Mouse (Mus musculus) embryonic stem cell, embryonic (primary cell): Measurements from ENCODE around the gene Gsta3.

ENCODE experiments used
- CTCF ChIA-PET, 4 experiments: fragments of 300-600 bp in 2 of 4; fragments of 350-600 bp in 2 of 4; sonication (Branson Sonifier 250); formaldehyde crosslinking; loops; one replicate each; lab custom pipeline; 2022; ENCODE audit warnings: inconsistent platforms in 2 of 4; lab: Charles Lee
- POLR2A ChIA-PET, 4 experiments: fragments of 300-600 bp in 2 of 4; fragments of 350-600 bp in 2 of 4; sonication (Branson Sonifier 250); formaldehyde crosslinking; loops; one replicate each; lab custom pipeline; 2022; ENCODE audit warnings: antibody characterized with exemption in 4 of 4, inconsistent platforms in 1 of 4; lab: Charles Lee

Gene Gsta3

GRCm38 (mm10) chr1:21247896-21248295 is 7.5 kb downstream of the Gsta3 start:
- CTCF ChIA-PET: interaction anchor here in 2 of 4 experiments (0.6 to 1.0 kb wide), 2 partner anchors 30 to 213 kb away, joined by 3 to 6 read pairs; partner anchors contain the start of gene Tmem14a (in 1 of the 2)
- POLR2A ChIA-PET: interaction anchor here in 3 of 4 experiments (0.7 to 2.9 kb wide), 9 partner anchors 9 to 713 kb away, joined by 3 to 13 read pairs (median 4); partner anchors contain the start of gene Tmem14a (in 1 of the 3)

- POLR2A ChIA-PET: interaction anchor here in 3 of 4 experiments (0.8 to 2.9 kb wide), 8 partner anchors 8 to 712 kb away, joined by 3 to 13 read pairs (median 4); partner anchors contain the start of gene Tmem14a (in 1 of the 3)
Observed at GRCm38 (mm10) chr1:21248560-21249390, 8.4 kb downstream of the Gsta3 start.

GRCm38 (mm10) chr1:21251661-21252060 is 11.3 kb downstream of the Gsta3 start:
- POLR2A ChIA-PET: interaction anchor here in 2 of 4 experiments (0.9 to 1.7 kb wide), 7 partner anchors 10 to 384 kb away, joined by 3 to 7 read pairs (median 4); partner anchors contain the start of gene Tmem14a (in 1 of the 2)
- CTCF ChIA-PET: interaction anchor here in 1 of 4 experiments (1.1 kb wide), 1 partner anchor 86 kb away, joined by 3 read pairs; no protein-coding TSS in a partner anchor

More at GRCm38 (mm10) chr1:21248560-21249390, 8.4 kb downstream of the Gsta3 start:
- CTCF ChIA-PET: interaction anchor here in 1 of 4 experiments (1.0 kb wide), 1 partner anchor 30 kb away, joined by 6 read pairs; the partner anchor contains the start of gene Tmem14a

- CTCF ChIA-PET: interaction anchor here in 1 of 4 experiments (1.1 to 1.4 kb wide), 2 partner anchors 18 to 87 kb away, joined by 3 to 4 read pairs; no protein-coding TSS in a partner anchor
- POLR2A ChIA-PET: interaction anchor here in 3 of 4 experiments (0.6 to 1.7 kb wide), 13 partner anchors 9 to 385 kb away, joined by 3 to 7 read pairs (median 3); partner anchors contain the start of gene Tmem14a (in 2 of the 3)
Observed at GRCm38 (mm10) chr1:21252566-21253302, 12.3 kb downstream of the Gsta3 start.

GRCm38 (mm10) chr1:21253303-21253650 is 12.9 kb downstream of the Gsta3 start:
- ChIA-PET POLR2A (interaction anchor here in 3 of 4 experiments (0.6 to 1.7 kb wide), 6 partner anchors 11 to 357 kb away, joined by 3 to 7 read pairs (median 6); partner anchors contain the start of gene Tmem14a (in 2 of the 3)), CTCF (interaction anchor here in 2 of 4 experiments (0.6 to 1.4 kb wide), 2 partner anchors 13 to 18 kb away, joined by 3 to 4 read pairs; partner anchors contain the start of gene Gsta3 (in 1 of the 2))

- POLR2A ChIA-PET: interaction anchor here in 3 of 4 experiments (0.6 to 1.4 kb wide), 6 partner anchors 31 to 441 kb away, joined by 3 to 6 read pairs (median 3); partner anchors contain the start of gene Tmem14a (in 2 of the 3)
Observed at GRCm38 (mm10) chr1:21253856-21254255, 13.5 kb downstream of the Gsta3 start.

GRCm38 (mm10) chr1:21255625-21256345 is 15.4 kb downstream of the Gsta3 start:
- POLR2A ChIA-PET: interaction anchor here in 3 of 4 experiments (0.7 to 2.7 kb wide), 11 partner anchors 8 to 439 kb away, joined by 3 to 10 read pairs (median 4); partner anchors contain the start of genes Tmem14a (in 2 of the 3) and Gsta3 (in 1 of the 3)
- CTCF ChIA-PET: interaction anchor here in 2 of 4 experiments (1.2 to 2.2 kb wide), 3 partner anchors 16 to 37 kb away, joined by 4 to 10 read pairs (median 7); partner anchors contain the start of gene Tmem14a (in 2 of the 2)

More at GRCm38 (mm10) chr1:21253856-21254255, 13.5 kb downstream of the Gsta3 start:
- CTCF ChIA-PET: interaction anchor here in 1 of 4 experiments (0.6 kb wide), 1 partner anchor 14 kb away, joined by 3 read pairs; the partner anchor contains the start of gene Gsta3

- ChIA-PET POLR2A (interaction anchor here in 3 of 4 experiments (0.6 to 2.7 kb wide), 19 partner anchors 9 to 445 kb away, joined by 3 to 10 read pairs (median 4); partner anchors contain the start of genes Gsta3 (in 2 of the 3) and Tmem14a (in 2 of the 3)), CTCF (interaction anchor here in 2 of 4 experiments (0.6 to 2.2 kb wide), 6 partner anchors 15 to 496 kb away, joined by 3 to 10 read pairs (median 4); partner anchors contain the start of gene Tmem14a (in 2 of the 2))
Observed at GRCm38 (mm10) chr1:21256391-21256790, 16.0 kb downstream of the Gsta3 start.

- ChIA-PET POLR2A (interaction anchor here in 3 of 4 experiments (0.6 to 2.7 kb wide), 15 partner anchors 9 to 446 kb away, joined by 3 to 10 read pairs (median 4); partner anchors contain the start of genes Gsta3 (in 2 of the 3) and Tmem14a (in 2 of the 3)), CTCF (interaction anchor here in 2 of 4 experiments (0.6 to 2.2 kb wide), 5 partner anchors 15 to 497 kb away, joined by 3 to 10 read pairs (median 3); partner anchors contain the start of gene Tmem14a (in 2 of the 2))
Observed at GRCm38 (mm10) chr1:21256871-21257270, 16.5 kb downstream of the Gsta3 start.

- ChIA-PET POLR2A (interaction anchor here in 2 of 4 experiments (0.6 to 1.2 kb wide), 4 partner anchors 11 to 41 kb away, joined by 3 to 5 read pairs (median 4); partner anchors contain the start of gene Tmem14a (in 1 of the 2)), CTCF (interaction anchor here in 2 of 4 experiments (1.0 to 1.4 kb wide), 3 partner anchors 11 to 42 kb away, joined by 3 to 6 read pairs (median 5); partner anchors contain the start of gene Tmem14a (in 2 of the 2))
Observed at GRCm38 (mm10) chr1:21259981-21260380, 19.6 kb downstream of the Gsta3 start.

GRCm38 (mm10) chr1:21262401-21262800 is 22.0 kb downstream of the Gsta3 start:
- ChIA-PET POLR2A (no interaction called here), CTCF (interaction anchor here in 1 of 4 experiments (1.0 kb wide), 1 partner anchor 9 kb away, joined by 3 read pairs; no protein-coding TSS in a partner anchor)

GRCm38 (mm10) chr1:21263986-21264385 is 23.6 kb downstream of the Gsta3 start:
- ChIA-PET POLR2A (interaction anchor here in 1 of 4 experiments (1.3 kb wide), 1 partner anchor 13 kb away, joined by 4 read pairs; no protein-coding TSS in a partner anchor), CTCF (interaction anchor here in 1 of 4 experiments (0.7 kb wide), 1 partner anchor 13 kb away, joined by 3 read pairs; no protein-coding TSS in a partner anchor)

- CTCF ChIA-PET: no interaction called here
Observed at GRCm38 (mm10) chr1:21264747-21265146, 24.4 kb downstream of the Gsta3 start.

GRCm38 (mm10) chr1:21266766-21267165 is 26.4 kb downstream of the Gsta3 start:
- ChIA-PET CTCF (interaction anchor here in 2 of 4 experiments (0.6 to 2.0 kb wide), 2 partner anchors 45 to 48 kb away, joined by 4 to 10 read pairs; partner anchors contain the start of gene Tmem14a (in 1 of the 2)), POLR2A (interaction anchor here in 1 of 4 experiments (0.6 kb wide), 1 partner anchor 45 kb away, joined by 3 read pairs; no protein-coding TSS in a partner anchor)

More at GRCm38 (mm10) chr1:21264747-21265146, 24.4 kb downstream of the Gsta3 start:
- POLR2A ChIA-PET: interaction anchor here in 1 of 4 experiments (1.1 kb wide), 1 partner anchor 8 kb away, joined by 3 read pairs; no protein-coding TSS in a partner anchor

GRCm38 (mm10) chr1:21267466-21267865 is 27.1 kb downstream of the Gsta3 start:
- ChIA-PET POLR2A (interaction anchor here in 2 of 4 experiments (0.6 to 1.1 kb wide), 2 partner anchors 11 to 46 kb away, joined by 3 to 5 read pairs; no protein-coding TSS in a partner anchor), CTCF (interaction anchor here in 2 of 4 experiments (0.6 to 2.0 kb wide), 2 partner anchors 46 to 49 kb away, joined by 4 to 10 read pairs; partner anchors contain the start of gene Tmem14a (in 1 of the 2))
